Mouse (Mus musculus) cerebellum, adult 2 months (tissue): ENCODE measurements at regions not wholly inside any gene's neighbourhood (a gene's known extent, or its start where the extent isn't known, plus 50 kb on each side); places are given as distances from the start of the nearest gene placed in this dataset.

Source experiments
- DNase-seq, 2 experiments: peaks; one replicate each; pipeline ENCODE4 v3.0.0; 2021
- H3K27ac ChIP-seq: fragments of 200-500 bp; 2 replicates; pipeline ENCODE4 v1.5.1; 2012; ENCODE audit warnings: low read length, control low read depth, inconsistent platforms; ENCODE audit not compliant: insufficient read depth
- H3K27me3 ChIP-seq: fragments of 200-500 bp; 2 replicates; pipeline ENCODE4 v1.6.1; 2012; ENCODE audit warnings: inconsistent platforms, mild to moderate bottlenecking, low read length, moderate library complexity; ENCODE audit not compliant: control insufficient read depth, insufficient read depth
- H3K4me1 ChIP-seq: fragments of 200-500 bp; 2 replicates; pipeline ENCODE4 v1.6.1; 2011; ENCODE audit warnings: low read length; ENCODE audit not compliant: control insufficient read depth, insufficient read depth
- H3K4me3 ChIP-seq: fragments of 200-500 bp; replicated peaks from 2 replicates; pipeline ENCODE3; 2011; ENCODE audit warnings: mild to moderate bottlenecking, low read depth, low read length, control low read depth; ENCODE audit not compliant: insufficient read depth
- CTCF ChIP-seq: fragments of 200-500 bp; IDR thresholded peaks from 2 replicates; pipeline ENCODE4 v1.5.1; 2011; ENCODE audit warnings: low read depth, mild to moderate bottlenecking, control low read depth, low read length, moderate library complexity, borderline replicate concordance; ENCODE audit not compliant: insufficient read depth
- POLR2A ChIP-seq: fragments of 200-500 bp; IDR thresholded peaks from 2 replicates; pipeline ENCODE4 v1.6.1; 2011; ENCODE audit warnings: low read length, control low read depth, borderline replicate concordance; ENCODE audit not compliant: insufficient read depth
- WGBS: fragments of 180-500 bp; shearing (Covaris S2); methylation state at CpG from one replicate; pipeline ENCODE4 v1.1.7; 2018; 5-methylcytosine and 5-hydroxymethylcytosine counted together

- DNase-seq = no peak
- TF ChIP-seq CTCF (no peak), POLR2A (no peak)
- H3K27ac ChIP-seq = no peak overlapping the region
These were observed 181.8 kb downstream of the Rnd3 start for GRCm38 (mm10) chr2:50967133-50967532.

GRCm38 (mm10) chr2:50965485-50966017, 183.4 kb downstream of the Rnd3 start:
- TF ChIP-seq POLR2A (no peak), CTCF (no peak)
- no peaks in the 10 kb centered on the region for H3K27me3 ChIP-seq
- 83% methylated on average over 8 of the region's 8 CpGs for WGBS
- H3K27ac ChIP-seq = no peak overlapping the region
- no peak for DNase-seq
- no peaks in the 10 kb centered on the region for H3K4me1 ChIP-seq
- H3K4me3 ChIP-seq = no peak overlapping the region

More at GRCm38 (mm10) chr2:50967133-50967532, 181.8 kb downstream of the Rnd3 start:
- no peaks in the 10 kb centered on the region for H3K27me3 ChIP-seq
- no peak overlapping the region for H3K4me3 ChIP-seq
- H3K4me1 ChIP-seq = no peaks in the 10 kb centered on the region
- 83% methylated on average over 4 of the region's 4 CpGs for WGBS

- Histone ChIP-seq H3K4me1 (no peaks in the 10 kb centered on the region), H3K27ac (no peak overlapping the region), H3K4me3 (no peak overlapping the region), H3K27me3 (no peaks in the 10 kb centered on the region)
- no peak for DNase-seq
- WGBS = 94% methylated on average over 3 of the region's 3 CpGs
- no peak for TF ChIP-seq CTCF
- no peak for TF ChIP-seq POLR2A
These were observed 184.8 kb downstream of the Rnd3 start for GRCm38 (mm10) chr2:50964062-50964461.

- WGBS = 67% methylated on average over 4 of the region's 4 CpGs
- H3K27ac ChIP-seq = no peak overlapping the region
- no peaks in the 10 kb centered on the region for H3K27me3 ChIP-seq
- H3K4me3 ChIP-seq = no peak overlapping the region
- no peaks in the 10 kb centered on the region for H3K4me1 ChIP-seq
- no peak for DNase-seq
- TF ChIP-seq CTCF = no peak
- TF ChIP-seq POLR2A = no peak
These were observed 187.9 kb downstream of the Rnd3 start for GRCm38 (mm10) chr2:50961049-50961448.

GRCm38 (mm10) chr2:50959323-50959722, 189.6 kb downstream of the Rnd3 start:
- Histone ChIP-seq H3K4me1 (no peaks in the 10 kb centered on the region), H3K27me3 (no peaks in the 10 kb centered on the region), H3K27ac (no peak overlapping the region), H3K4me3 (no peak overlapping the region)
- DNase-seq = no peak
- TF ChIP-seq POLR2A = no peak
- no peak for TF ChIP-seq CTCF
- WGBS = 96% methylated on average over 9 of the region's 9 CpGs

GRCm38 (mm10) chr2:50954361-50955066, 194.4 kb downstream of the Rnd3 start:
- TF ChIP-seq POLR2A (no peak), CTCF (no peak)
- no peaks in the 10 kb centered on the region for H3K4me1 ChIP-seq
- 43% methylated on average over 6 of the region's 6 CpGs for WGBS

GRCm38 (mm10) chr2:50951027-50951426, 197.9 kb downstream of the Rnd3 start:
- H3K4me1 ChIP-seq = no peaks in the 10 kb centered on the region
- H3K4me3 ChIP-seq = no peak overlapping the region
- WGBS = 91% methylated on average over 3 of the region's 3 CpGs
- no peak for DNase-seq
- TF ChIP-seq POLR2A (no peak), CTCF (no peak)
- no peak overlapping the region for H3K27ac ChIP-seq
- no peaks in the 10 kb centered on the region for H3K27me3 ChIP-seq

More at GRCm38 (mm10) chr2:50954361-50955066, 194.4 kb downstream of the Rnd3 start:
- H3K4me3 ChIP-seq = no peak overlapping the region
- H3K27ac ChIP-seq = no peak overlapping the region
- DNase-seq = no peak
- H3K27me3 ChIP-seq = no peaks in the 10 kb centered on the region

- Histone ChIP-seq H3K27ac (no peak overlapping the region), H3K27me3 (no peaks in the 10 kb centered on the region), H3K4me3 (no peak overlapping the region), H3K4me1 (no peaks in the 10 kb centered on the region)
- DNase-seq = no peak
- TF ChIP-seq POLR2A (no peak), CTCF (no peak)
- WGBS = 83% methylated on average over 4 of the region's 4 CpGs
These were observed 199.2 kb downstream of the Rnd3 start for GRCm38 (mm10) chr2:50949717-50950116.
